Mouse (Mus musculus) limb, embryonic 14.5 days (tissue): ENCODE measurements around the gene Rsph1. TPM values are rescaled to one million over a fixed set of nuclear protein-coding genes. Genes with fewer than 3 reads are reported as not detected.

ENCODE experiments used
- ATAC-seq: fragments of 200-750 bp; cut with Nextera tagmentation; 2 replicates; pipeline ENCODE4 v1.8.0; 2017; ENCODE audit warnings: low read depth, moderate number of reproducible peaks, moderate TSS enrichment; ENCODE audit not compliant: low FRiP score
- DNase-seq: peaks from one replicate; pipeline ENCODE4 v3.0.0-alpha.2; 2015; ENCODE audit warnings: low spot score
- H3K27ac ChIP-seq: fragments of 300-500 bp; sonication (generic); replicated peaks from 2 replicates; pipeline ENCODE4 v1.5.1; 2014; ENCODE audit warnings: low read depth, mild to moderate bottlenecking, low read length, moderate library complexity, mixed read lengths
- H3K27me3 ChIP-seq: fragments of 300-500 bp; sonication (generic); 2 replicates; pipeline ENCODE4 v1.6.1; 2014; ENCODE audit warnings: low read length, mixed read lengths; ENCODE audit not compliant: control insufficient read depth, insufficient read depth
- H3K36me3 ChIP-seq: fragments of 300-500 bp; sonication (generic); 2 replicates; pipeline ENCODE4 v1.6.1; 2014; ENCODE audit warnings: mild to moderate bottlenecking, low read length, moderate library complexity, mixed read lengths; ENCODE audit not compliant: control insufficient read depth, insufficient read depth
- H3K4me1 ChIP-seq: fragments of 300-500 bp; sonication (generic); 2 replicates; pipeline ENCODE4 v1.6.1; 2014; ENCODE audit warnings: antibody characterized with exemption, low read length, mixed read lengths; ENCODE audit not compliant: control insufficient read depth, insufficient read depth
- H3K4me2 ChIP-seq: fragments of 300-500 bp; sonication (generic); replicated peaks from 2 replicates; pipeline ENCODE4 v1.6.1; 2014; ENCODE audit warnings: low read depth, mild to moderate bottlenecking, low read length, moderate library complexity; ENCODE audit not compliant: severe bottlenecking
- H3K4me3 ChIP-seq: fragments of 300-500 bp; sonication (generic); replicated peaks from 2 replicates; pipeline ENCODE4 v1.5.1; 2014; ENCODE audit warnings: low read length
- H3K9ac ChIP-seq: fragments of 300-500 bp; sonication (generic); 2 replicates; pipeline ENCODE4 v1.6.1; 2014; ENCODE audit warnings: mild to moderate bottlenecking, low read depth, low read length, moderate library complexity; ENCODE audit not compliant: severe bottlenecking
- H3K9me3 ChIP-seq: fragments of 300-500 bp; sonication (generic); 2 replicates; pipeline ENCODE4 v1.6.1; 2016; ENCODE audit warnings: low read length; ENCODE audit not compliant: control insufficient read depth
- POLR2A ChIP-seq: fragments of 200-500 bp; IDR thresholded peaks from 2 replicates; pipeline ENCODE4 v1.8.0; 2012; ENCODE audit warnings: inconsistent platforms, mild to moderate bottlenecking, moderate library complexity, borderline replicate concordance; ENCODE audit not compliant: insufficient read depth, insufficient read length; ENCODE audit errors: extremely low read depth
- WGBS: fragments of 180-500 bp; shearing (Covaris S2); extraction: QIAGEN DNeasy Blood & Tissue Kit; methylation state at CpG from one replicate; pipeline ENCODE4 v1.1.7; 2014; 5-methylcytosine and 5-hydroxymethylcytosine counted together
- polyA plus RNA-seq, 2 experiments: library from polyadenylated mRNA; depleted of rRNA in 1 of 2; stranded (reverse) in 1 of 2; unstranded in 1 of 2; fragments of >200 nt; fragmentation: Nextera tagmentation in 1 of 2; extraction: Ambion mirVana in 1 of 2; gene quantifications; 2 replicates each; pipeline versions ENCODE4 v1.2.1 to v1.2.3; 2012 to 2014

The Rsph1 gene
- polyA plus RNA-seq, 2 experiments: 0.18 to 0.33 TPM

- Histone ChIP-seq H3K4me3 (no peak overlapping the region), H3K9ac (no peak overlapping the region), H3K27ac (no peak overlapping the region), H3K27me3 (no peaks in the 10 kb centered on the region), H3K36me3 (no peaks in the 10 kb centered on the region), H3K4me1 (no peaks in the 10 kb centered on the region), H3K4me2 (no peak overlapping the region), H3K9me3 (no peaks in the 10 kb centered on the region)
- DNase-seq: no peak
- WGBS: 13% methylated on average over 3 of the region's 3 CpGs
- no peak for TF ChIP-seq POLR2A
- no peak for ATAC-seq
Observed at GRCm38 (mm10) chr17:31265171-31265572, 12.0 kb downstream of the Rsph1 start.

DNA sequence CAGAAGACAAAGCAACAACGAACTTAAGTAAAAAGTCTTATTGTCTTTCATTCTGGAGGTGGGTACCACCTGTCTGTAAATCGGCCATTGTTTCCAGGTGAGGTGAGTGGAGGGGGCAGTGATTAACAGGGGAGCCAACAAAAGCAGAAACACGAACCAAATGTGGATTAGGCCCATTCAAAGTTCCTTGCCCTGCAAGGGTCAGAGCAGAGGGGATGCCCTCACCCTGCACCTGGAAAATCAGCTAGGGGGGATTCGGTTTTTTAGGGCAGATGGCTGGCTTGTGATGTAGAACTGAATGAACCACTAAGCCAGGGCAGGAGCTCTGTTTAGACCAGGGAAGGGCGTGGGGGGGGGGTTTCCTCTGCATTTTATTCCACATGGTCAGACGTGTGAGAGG lies 12.8 kb downstream of the Rsph1 start:
- no peak for ATAC-seq
- no peak overlapping the region for H3K4me3 ChIP-seq
- no peak overlapping the region for H3K9ac ChIP-seq
- no peaks in the 10 kb centered on the region for H3K36me3 ChIP-seq
- no peak overlapping the region for H3K27ac ChIP-seq
- TF ChIP-seq POLR2A: no peak
- H3K9me3 ChIP-seq: no peaks in the 10 kb centered on the region
- no peak for DNase-seq
- H3K4me2 ChIP-seq: no peak overlapping the region
- WGBS: 52% methylated on average over 6 of the region's 6 CpGs
- H3K27me3 ChIP-seq: no peaks in the 10 kb centered on the region
- no peaks in the 10 kb centered on the region for H3K4me1 ChIP-seq

- Histone ChIP-seq H3K9ac (no peak overlapping the region), H3K9me3 (no peaks in the 10 kb centered on the region), H3K4me2 (no peak overlapping the region), H3K27me3 (no peaks in the 10 kb centered on the region), H3K27ac (no peak overlapping the region), H3K36me3 (no peaks in the 10 kb centered on the region), H3K4me3 (no peak overlapping the region), H3K4me1 (no peaks in the 10 kb centered on the region)
- no peak for TF ChIP-seq POLR2A
- ATAC-seq (no peak), DNase-seq (no peak)
- WGBS: 92% methylated on average over 5 of the region's 5 CpGs
Observed at GRCm38 (mm10) chr17:31263770-31264169, 13.4 kb downstream of the Rsph1 start.

GRCm38 (mm10) chr17:31262715-31263114 lies 14.5 kb downstream of the Rsph1 start:
- ATAC-seq: no peak
- H3K4me2 ChIP-seq: no peak overlapping the region
- H3K27me3 ChIP-seq: no peaks in the 10 kb centered on the region
- no peak for TF ChIP-seq POLR2A
- H3K27ac ChIP-seq: no peak overlapping the region
- no peaks in the 10 kb centered on the region for H3K9me3 ChIP-seq
- WGBS: 75% methylated on average over 5 of the region's 5 CpGs
- H3K4me1 ChIP-seq: no peaks in the 10 kb centered on the region
- no peak for DNase-seq
- no peak overlapping the region for H3K9ac ChIP-seq
- no peak overlapping the region for H3K4me3 ChIP-seq
- H3K36me3 ChIP-seq: no peaks in the 10 kb centered on the region

GRCm38 (mm10) chr17:31261352-31261751 lies 15.8 kb downstream of the Rsph1 start:
- no peaks in the 10 kb centered on the region for H3K4me1 ChIP-seq
- H3K27me3 ChIP-seq: no peaks in the 10 kb centered on the region
- no peak for ATAC-seq

DNA sequence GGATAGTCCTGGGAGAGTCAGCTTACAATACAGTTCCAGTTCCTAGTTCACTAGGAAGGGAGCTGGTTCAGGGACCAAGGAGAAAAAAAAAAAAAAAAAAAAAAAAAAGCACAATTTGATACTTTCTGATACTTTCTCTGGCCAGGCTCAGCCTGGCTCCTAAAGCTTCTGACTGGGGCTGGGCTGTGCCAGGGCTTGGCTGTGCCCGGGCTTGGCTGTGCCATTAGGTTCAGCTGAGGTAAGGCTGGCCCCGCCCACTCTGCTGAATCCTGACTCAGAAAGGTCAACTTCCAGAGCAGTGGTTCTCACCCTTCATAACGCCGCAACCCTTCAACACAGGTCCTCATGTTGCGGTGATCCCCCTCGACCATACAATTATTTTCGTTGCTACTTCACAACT lies 16.8 kb downstream of the Rsph1 start:
- DNase-seq: no peak

More at GRCm38 (mm10) chr17:31261352-31261751, 15.8 kb downstream of the Rsph1 start:
- TF ChIP-seq POLR2A: no peak
- H3K36me3 ChIP-seq: no peaks in the 10 kb centered on the region
- DNase-seq: no peak
- H3K4me2 ChIP-seq: no peak overlapping the region
- WGBS: 77% methylated on average over 6 of the region's 6 CpGs
- no peaks in the 10 kb centered on the region for H3K9me3 ChIP-seq
- H3K27ac ChIP-seq: no peak overlapping the region
- no peak overlapping the region for H3K9ac ChIP-seq
- no peak overlapping the region for H3K4me3 ChIP-seq

More for the DNA sequence above, 16.8 kb downstream of the Rsph1 start:
- Histone ChIP-seq H3K4me1 (no peaks in the 10 kb centered on the region), H3K4me2 (no peak overlapping the region), H3K27me3 (no peaks in the 10 kb centered on the region), H3K4me3 (no peak overlapping the region), H3K36me3 (no peaks in the 10 kb centered on the region), H3K9ac (no peak overlapping the region), H3K9me3 (no peaks in the 10 kb centered on the region), H3K27ac (no peak overlapping the region)
- WGBS: 72% methylated on average over 7 of the region's 7 CpGs
- no peak for ATAC-seq
- TF ChIP-seq POLR2A: no peak
